Mouse (Mus musculus): ENCODE measurements at regions not wholly inside any gene's neighbourhood (a gene's known extent, or its start where the extent isn't known, plus 50 kb on each side); places are given as distances from the start of the nearest gene placed in this dataset.

DNA sequence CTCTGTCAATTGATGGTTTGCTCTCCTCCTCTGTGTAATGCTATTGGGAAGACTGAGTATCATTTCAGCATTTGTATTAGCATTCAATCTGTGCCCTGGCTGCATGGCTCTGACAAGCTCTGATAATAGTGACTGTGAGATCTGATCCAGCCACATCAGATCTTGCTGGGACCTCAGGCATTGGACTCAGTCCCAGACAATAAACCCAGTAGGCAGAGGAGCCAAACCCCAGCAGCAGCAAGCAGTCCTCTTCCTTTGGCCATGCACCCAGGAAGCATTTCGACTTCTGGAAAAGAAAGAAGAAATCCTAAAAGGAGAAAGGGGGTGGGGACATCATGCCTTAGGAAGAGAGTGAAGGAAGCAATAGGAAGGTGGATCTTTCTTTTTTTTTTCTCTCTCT, 205.8 kb upstream of the Onecut1 start:
- DNase-seq, result no peak

DNA sequence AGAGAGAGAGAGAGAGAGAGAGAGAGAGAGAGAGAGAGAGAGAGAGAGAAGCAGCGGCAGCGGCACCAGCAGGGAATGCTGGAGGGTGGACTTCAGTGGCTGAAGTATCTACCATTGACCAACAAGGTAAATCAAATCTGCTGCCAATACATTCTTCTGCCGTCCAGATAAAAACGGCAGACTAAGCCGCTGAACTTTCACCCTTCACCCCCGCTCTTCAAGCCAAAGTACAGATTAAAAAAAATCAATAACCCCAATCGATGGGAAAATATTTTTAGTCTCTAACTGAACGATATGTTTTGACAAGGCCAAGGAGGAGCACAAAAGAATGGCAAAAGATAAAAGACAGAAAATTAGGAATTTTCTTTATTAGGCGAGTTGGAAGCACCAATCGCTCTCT, 205.3 kb upstream of the Onecut1 start:
- DNase-seq, result no peak

DNA sequence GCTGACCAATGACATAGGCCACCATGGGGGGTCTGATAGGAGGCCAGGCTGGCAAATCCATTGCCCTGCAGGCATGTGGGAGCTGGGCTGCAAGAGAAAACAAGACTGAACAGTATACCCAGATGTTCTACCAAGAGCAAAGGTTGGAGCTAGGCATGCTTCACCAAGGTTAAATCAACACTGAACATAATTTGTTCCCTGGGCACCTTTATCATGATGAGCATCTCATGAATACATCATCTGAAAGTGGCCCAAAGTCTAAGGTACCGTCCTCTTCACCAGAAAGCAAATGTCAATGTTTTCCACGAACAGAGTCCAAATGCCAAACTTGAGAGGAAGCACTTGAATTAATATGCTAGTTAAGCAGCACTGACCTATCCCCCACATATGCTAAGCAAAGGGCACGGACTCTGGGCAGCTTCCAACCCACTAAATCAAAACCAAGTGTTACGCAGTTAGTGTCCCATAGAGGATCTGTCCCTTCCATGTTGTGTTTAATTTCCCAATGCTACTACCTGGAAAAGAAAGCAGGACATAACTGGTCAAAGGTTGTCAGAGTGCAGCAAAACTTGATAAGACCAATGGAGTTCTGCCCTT, 190.3 kb upstream of the Onecut1 start:
- no peak for DNase-seq

DNA sequence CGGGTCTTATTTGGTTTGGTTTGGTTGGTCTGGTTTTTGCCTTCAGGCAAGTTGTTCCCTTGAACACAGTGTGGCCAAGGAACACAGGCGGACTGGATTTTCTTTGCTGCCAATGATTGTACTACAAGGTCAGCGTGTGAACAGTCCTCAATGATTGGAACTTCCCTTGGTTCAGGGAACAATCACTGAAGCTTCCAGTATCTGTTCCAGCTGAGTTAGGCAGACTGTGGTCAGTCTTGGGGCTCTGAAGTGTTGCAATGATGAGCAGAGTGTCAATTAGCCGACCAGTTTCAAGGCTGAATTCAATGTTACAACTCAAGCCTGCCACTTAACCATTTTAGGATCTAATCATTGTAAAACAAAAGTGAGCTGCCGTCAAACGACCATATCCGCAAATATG, 189.5 kb upstream of the Onecut1 start:
- DNase-seq, result no peak

DNA sequence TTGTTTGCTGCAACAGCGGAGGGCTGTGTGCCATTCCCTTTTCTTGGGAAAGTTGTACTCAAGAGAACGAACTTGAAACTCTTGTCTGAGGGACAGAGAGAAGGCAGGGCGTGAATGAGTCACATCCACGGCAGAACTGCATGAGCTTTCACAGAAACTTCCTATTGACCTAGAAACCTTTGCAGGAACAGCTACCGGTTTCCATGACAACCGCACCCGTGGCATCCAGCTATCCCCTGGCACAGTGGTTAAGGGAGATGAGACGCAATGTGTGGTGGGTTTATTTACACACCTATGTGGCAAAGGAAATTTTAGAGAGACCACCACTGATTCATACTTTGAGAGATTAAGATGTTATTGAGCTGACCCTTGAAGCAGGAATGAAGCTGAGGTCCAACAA, 163.5 kb upstream of the Onecut1 start:
- DNase-seq, result no peak

DNA sequence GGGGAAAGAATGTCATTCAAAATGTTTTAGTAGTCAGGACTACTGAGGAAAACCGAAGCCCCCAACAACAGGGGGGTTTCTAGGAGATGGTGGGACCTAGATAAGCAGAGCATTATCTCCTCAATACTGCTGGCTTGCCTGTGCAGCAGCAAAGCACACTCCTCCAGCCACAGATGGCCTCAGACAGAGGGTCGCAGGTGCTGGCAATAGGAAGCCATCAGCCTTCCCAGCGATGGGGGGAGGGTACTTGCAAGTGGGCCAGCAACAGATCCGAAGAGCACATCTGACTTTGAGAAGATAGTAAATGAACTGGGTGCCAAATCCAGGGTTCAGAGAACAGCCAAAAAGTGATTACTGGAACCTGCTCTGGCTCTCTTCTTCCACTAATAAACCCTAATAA, 156.0 kb upstream of the Onecut1 start:
- DNase-seq, result no peak

DNA sequence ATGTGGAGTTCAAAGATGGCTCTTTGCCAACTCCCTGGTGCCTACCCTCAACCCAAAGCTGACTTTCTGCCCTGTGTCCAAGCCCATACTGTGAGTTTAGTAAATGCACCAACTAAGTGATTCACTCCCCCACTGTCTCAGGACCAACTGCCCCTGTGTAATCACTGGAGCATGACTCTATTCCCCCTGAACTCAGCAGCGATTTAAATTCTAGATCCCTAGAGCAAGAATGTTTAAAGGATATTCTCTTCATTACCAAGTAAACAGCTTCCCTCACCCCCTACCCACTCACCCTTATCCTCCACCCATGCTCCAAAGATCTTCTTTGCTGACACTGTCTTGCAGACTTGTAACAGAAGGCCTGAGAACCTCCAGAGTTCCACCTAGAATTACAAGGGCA, 154.1 kb upstream of the Onecut1 start:
- no peak for DNase-seq

DNA sequence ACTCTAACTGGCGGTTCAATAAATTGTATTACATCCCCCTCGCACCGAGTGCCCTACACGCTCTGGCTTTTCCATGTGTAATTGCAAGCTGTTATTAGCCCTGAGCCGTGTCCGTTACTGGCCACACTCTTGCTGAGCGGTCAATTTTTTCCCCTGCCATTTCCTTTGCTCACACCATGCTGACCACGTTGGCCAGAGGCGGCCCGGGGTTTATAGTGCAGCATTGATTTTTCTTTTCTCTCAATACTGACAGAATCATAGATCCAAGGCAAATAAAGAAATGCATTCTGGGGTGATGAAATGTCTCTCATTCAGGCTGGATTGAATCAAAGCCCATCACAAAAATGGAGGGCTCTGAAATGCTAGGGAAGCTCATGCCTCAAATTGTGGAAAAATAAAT, 150.0 kb upstream of the Onecut1 start:
- no peak for DNase-seq

DNA sequence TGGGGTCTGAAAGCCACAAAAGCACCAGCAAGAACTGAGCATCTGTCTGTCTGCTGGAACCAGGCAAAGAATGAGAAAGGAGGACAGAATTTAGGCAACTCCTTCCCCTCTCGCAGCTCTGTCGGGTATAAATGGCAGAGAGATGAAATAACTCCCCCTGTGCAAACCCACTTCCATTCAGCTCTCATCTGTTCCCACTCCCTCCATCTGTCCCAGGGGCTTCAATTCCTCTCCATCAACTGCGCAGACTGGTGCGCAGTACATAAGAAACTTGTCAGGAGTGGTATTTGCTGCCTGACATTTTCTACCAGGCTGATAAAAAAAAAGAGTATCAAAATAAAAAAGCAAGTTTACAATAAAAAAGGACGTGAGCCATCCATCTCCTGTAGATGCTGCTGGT, 129.3 kb upstream of the Onecut1 start:
- no peak for DNase-seq

DNA sequence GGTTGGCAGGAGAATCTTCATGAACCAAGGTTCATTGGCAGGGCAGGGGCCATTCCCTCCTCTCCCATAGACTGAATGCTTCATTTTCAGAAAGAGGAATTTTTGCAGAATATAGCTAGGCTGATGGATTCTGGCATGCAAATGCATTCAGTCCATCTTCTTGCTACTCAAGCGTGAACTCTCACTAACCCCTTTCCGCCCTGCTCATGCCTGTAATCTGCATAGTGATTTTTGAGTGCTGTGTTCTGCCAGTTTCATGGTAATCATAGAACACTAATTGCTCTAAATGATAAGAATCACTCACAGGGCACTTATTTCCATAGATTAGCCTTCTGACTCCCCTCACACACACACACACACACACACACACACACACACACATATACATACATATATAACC, 119.8 kb upstream of the Onecut1 start:
- DNase-seq, result no peak

DNA sequence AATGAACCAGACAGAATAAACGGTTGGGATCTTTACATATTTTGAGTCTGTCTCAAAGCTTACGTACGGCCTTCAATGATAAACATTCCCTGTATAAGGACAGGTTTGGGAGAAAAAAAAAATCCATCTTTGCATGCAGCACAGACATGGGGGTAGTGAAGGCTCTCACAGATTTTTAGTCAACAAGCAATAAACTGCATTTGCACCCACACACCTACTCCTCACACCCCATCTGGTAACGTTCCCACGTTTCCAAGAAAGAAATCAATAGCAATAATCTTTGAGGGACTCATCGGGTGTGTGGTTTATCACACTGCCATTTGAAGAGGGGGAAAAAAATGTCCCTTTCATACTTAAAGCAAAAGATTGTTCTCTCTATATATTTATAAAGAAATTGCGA, 113.8 kb upstream of the Onecut1 start:
- DNase-seq, result no peak

DNA sequence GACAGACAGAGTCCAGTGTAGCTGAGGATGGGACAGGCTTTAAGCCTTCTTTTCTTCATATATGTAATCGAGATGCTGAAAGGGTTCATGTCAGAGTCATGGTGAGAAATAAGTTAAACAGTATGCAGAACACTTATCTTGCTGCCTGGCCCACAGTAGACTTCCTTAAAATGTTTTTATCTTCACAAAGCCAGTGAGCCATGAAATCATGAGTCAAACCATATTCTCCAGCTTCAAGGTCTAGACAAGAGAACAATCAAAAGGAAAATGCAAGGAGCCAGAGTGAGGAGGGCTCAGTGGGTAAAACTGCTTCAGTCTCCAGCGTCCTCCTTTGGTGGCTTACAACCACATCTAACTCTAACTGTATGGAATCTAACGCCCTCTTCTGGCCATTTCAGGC, 103.7 kb upstream of the Onecut1 start:
- DNase-seq, result no peak

DNA sequence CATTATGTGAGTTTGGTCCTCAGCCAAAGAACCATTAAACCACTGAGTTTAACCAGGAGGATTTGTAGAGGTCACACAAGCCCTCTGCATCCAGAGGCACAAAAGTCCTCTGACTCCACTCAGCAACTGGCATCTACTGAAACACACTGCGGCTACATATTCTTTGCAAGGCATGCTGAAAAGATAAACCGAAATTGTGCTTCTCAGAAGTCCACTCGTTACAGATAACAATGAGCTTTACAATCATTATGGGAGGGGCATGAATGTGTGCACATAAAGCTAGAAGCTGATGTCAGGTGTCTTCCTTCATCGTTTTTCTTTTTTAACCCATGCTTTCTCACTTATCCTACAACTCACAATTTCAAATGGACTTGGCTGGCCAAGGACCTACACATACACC, 102.8 kb upstream of the Onecut1 start:
- DNase-seq, result no peak

DNA sequence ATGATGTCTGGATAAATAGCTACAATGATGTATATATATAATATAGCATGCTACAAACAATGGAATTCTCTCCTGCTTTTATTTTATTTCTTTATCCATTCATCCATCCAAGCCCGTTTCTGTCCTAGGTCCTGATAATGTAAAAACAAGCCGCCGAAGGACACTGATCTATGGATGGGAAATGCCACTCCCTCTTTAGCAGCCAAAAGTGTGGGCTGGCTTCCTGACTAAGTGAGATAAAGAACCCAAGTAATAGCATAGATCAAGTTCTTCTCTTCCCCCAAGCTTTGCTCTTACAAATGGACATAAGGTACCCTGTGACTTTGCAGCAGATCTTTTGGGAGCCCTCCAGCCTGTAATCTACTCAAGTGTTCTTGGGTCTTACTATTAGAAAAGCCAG, 81.3 kb upstream of the Onecut1 start:
- no peak for DNase-seq

DNA sequence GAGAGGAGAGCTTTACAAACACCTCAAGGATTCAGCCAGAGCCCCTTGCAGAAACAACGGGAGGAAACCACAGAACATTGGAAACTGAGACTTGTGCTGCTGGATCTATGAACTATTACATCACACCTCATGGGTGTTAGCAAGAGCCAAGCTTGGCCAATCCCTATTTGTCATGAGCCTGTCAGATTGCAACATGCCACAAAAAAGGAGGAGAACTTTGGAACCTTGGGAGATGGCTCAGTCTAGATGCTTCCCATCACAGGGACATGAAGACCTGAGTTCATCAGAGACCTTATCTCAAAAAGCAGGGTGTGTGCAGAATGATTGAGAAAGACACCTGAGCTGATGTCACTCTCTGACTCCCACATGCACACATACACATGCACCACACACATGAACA, 68.3 kb upstream of the Onecut1 start:
- DNase-seq, result no peak

DNA sequence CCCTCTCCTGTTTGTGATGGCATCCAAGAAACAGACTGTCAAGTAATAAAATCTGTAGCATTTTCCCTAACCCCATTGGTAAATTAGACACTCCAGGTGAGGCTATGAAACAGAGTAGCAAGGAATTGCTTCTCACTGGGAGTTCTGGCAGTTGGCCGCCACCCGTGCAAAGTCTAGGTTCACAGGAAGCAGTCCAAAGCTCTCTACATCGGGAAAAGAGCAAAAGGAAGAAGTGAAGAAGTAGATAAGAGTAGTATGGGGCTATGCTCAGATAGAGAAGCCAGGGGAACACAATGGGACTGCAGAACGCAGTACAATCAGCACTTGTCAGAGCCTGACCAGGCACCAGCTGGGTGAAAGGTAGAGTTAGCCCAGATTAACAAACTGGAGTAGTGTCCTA, 65.7 kb upstream of the Onecut1 start:
- no peak for DNase-seq

DNA sequence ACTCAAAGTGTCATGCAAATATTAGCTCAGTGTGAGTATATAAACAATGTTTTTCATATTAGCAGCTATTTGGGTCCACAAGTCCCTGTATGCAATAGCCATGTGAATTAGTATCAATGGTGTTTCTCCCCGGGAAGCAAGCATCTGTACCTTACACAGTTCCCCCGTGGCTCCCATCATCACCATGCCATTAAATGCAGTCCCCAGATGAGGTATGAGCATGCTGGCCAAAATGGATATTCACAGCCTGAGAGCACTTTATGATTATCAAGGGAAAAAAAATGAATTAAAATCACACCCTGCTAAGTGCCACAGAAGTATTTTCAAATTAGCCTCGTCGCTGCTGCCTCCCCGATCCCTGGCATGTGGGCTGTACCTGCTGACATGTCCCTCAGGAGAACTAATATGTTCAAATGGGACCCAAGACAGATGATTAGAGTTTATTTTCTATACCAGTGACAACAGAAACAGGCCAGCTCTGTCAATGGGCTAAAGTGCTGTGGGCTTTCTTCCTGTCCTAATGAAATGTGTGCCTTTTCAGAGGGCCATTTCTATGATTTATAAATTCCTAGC, 64.4 kb upstream of the Onecut1 start:
- no peak for DNase-seq

DNA sequence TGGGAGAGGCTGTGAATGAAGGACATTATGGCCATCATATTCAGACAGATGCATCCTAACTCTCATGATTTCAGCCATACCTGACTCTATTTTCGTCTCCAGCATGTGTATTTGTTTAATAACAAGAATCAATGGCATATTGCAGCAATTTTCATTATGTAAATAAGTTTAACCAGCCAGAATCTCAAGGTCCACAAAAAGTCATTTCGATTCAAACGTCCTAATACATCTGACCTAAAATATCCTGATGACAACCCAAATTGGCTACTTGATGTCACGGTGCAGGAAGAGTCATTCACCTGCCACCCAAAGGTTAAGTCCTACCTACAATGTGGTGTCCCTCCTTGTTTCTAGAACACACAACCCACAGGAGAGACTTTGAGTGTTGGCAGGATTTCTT, 60.6 kb upstream of the Onecut1 start:
- no peak for DNase-seq

DNA sequence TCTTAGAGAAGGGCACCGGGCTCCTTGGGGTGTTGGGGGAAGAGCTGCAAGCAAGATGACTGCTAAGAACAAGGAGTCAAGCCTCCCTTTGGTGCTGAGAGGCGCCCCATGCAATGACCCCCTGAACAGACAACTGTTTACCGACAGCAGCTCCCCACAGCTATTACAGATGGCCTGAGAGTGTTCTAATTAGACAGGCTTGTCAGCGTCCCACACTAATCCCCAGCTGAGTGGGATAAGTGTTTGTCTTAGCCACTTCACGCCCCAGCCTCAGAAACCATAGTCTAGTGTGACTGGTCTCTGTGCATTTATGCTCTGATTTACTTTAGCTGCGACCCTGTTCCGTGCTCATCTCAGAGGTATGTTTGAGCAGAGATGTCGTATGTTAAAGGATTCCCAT, 50.3 kb upstream of the Onecut1 start:
- no peak for DNase-seq
